Mouse (Mus musculus) midbrain, postnatal 0 days (tissue): ENCODE measurements at regions not wholly inside any gene's neighbourhood (a gene's known extent, or its start where the extent isn't known, plus 50 kb on each side); places are given as distances from the start of the nearest gene placed in this dataset.

Experiments
- ATAC-seq: fragments of 200-750 bp; cut with Nextera tagmentation; 2 replicates; pipeline ENCODE4 v1.8.0; 2017; ENCODE audit warnings: moderate number of reproducible peaks, mild to moderate bottlenecking, moderate TSS enrichment, moderate library complexity; ENCODE audit not compliant: low FRiP score
- DNase-seq: peaks from one replicate; pipeline ENCODE4 v3.0.0-alpha.2; 2015; ENCODE audit warnings: low spot score
- H3K27ac ChIP-seq: fragments of 300-500 bp; sonication (generic); 2 replicates; pipeline ENCODE4 v1.5.1; 2014; ENCODE audit warnings: low read depth, mild to moderate bottlenecking, low read length, mixed read lengths
- H3K27me3 ChIP-seq: fragments of 300-500 bp; sonication (generic); 2 replicates; pipeline ENCODE4 v1.6.1; 2014; ENCODE audit warnings: low read length, control low read depth, mixed read lengths; ENCODE audit not compliant: insufficient read depth
- H3K36me3 ChIP-seq: fragments of 300-500 bp; sonication (generic); 2 replicates; pipeline ENCODE4 v1.6.1; 2014; ENCODE audit warnings: low read length, control low read depth, mixed read lengths; ENCODE audit not compliant: insufficient read depth
- H3K4me1 ChIP-seq: fragments of 300-500 bp; sonication (generic); 2 replicates; pipeline ENCODE4 v1.6.1; 2014; ENCODE audit warnings: mild to moderate bottlenecking, control low read depth, antibody characterized with exemption, low read length, mixed read lengths; ENCODE audit not compliant: insufficient read depth
- H3K4me2 ChIP-seq: fragments of 300-500 bp; sonication (generic); 2 replicates; pipeline ENCODE4 v1.6.1; 2014; ENCODE audit warnings: low read depth, mild to moderate bottlenecking, low read length, mixed read lengths; ENCODE audit not compliant: poor library complexity, severe bottlenecking
- H3K4me3 ChIP-seq: fragments of 300-500 bp; sonication (generic); 2 replicates; pipeline ENCODE4 v1.5.1; 2014; ENCODE audit warnings: low read depth, mild to moderate bottlenecking, low read length, moderate library complexity
- H3K9ac ChIP-seq: fragments of 300-500 bp; sonication (generic); replicated peaks from 2 replicates; pipeline ENCODE4 v1.6.1; 2014; ENCODE audit warnings: mild to moderate bottlenecking, low read length, moderate library complexity, mixed read lengths; ENCODE audit not compliant: poor library complexity, severe bottlenecking
- H3K9me3 ChIP-seq: fragments of 300-500 bp; sonication (generic); 2 replicates; pipeline ENCODE4 v1.6.1; 2016; ENCODE audit warnings: low read length, control low read depth
- CTCF ChIP-seq: IDR thresholded peaks from 2 replicates; pipeline ENCODE4 v1.5.1; 2016; ENCODE audit warnings: antibody characterized with exemption, mild to moderate bottlenecking
- WGBS: fragments of 180-500 bp; shearing (Covaris S2); extraction: QIAGEN DNeasy Blood & Tissue Kit; methylation state at CpG from one replicate; pipeline ENCODE4 v1.1.7; 2014; 5-methylcytosine and 5-hydroxymethylcytosine counted together

DNA sequence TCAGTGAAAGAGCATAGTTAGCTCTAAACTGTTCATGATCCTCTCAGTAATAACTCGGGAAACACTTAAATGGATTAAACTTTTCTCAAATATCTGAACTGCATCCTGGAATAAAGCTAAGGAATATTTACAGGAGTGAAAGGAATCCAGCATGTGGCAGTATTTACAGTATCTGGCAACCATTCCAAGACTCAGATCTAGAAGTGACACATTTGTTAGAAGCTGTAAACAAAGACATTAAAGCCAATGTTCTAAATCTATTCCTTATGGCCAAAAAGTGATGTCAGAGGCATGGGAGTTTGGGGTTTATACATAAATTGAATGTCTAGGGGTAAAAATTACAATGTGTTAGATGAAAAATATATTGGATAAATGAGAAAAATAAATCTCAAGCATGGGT is 101.6 kb upstream of the Trib2 start:
- Histone ChIP-seq H3K9ac (no peak overlapping the region), H3K36me3 (no peaks in the 10 kb centered on the region), H3K4me2 (no peak overlapping the region), H3K9me3 (no peaks in the 10 kb centered on the region), H3K27me3 (no peaks in the 10 kb centered on the region), H3K4me1 (no peaks in the 10 kb centered on the region), H3K4me3 (no peak overlapping the region), H3K27ac (no peak overlapping the region)
- no peak for DNase-seq
- ATAC-seq = no peak
- 75% methylated on average over 1 of the region's 1 CpGs for WGBS
- no peak for TF ChIP-seq CTCF

- no peak overlapping the region for H3K27ac ChIP-seq
- H3K9ac ChIP-seq = no peak overlapping the region
- H3K27me3 ChIP-seq = 0 out of 2 replicates have a peak, but pooled peaks cover 3% of the 10 kb centered on the region
- H3K4me2 ChIP-seq = no peak overlapping the region
- H3K4me1 ChIP-seq = no peaks in the 10 kb centered on the region
- no peak for TF ChIP-seq CTCF
- no peaks in the 10 kb centered on the region for H3K36me3 ChIP-seq
- H3K9me3 ChIP-seq = no peaks in the 10 kb centered on the region
- WGBS = 89% methylated on average over 1 of the region's 1 CpGs
- H3K4me3 ChIP-seq = no peak overlapping the region
- ATAC-seq = no peak
- no peak for DNase-seq
Observed at GRCm38 (mm10) chr12:15912959-15913358, 96.2 kb upstream of the Trib2 start.

DNA sequence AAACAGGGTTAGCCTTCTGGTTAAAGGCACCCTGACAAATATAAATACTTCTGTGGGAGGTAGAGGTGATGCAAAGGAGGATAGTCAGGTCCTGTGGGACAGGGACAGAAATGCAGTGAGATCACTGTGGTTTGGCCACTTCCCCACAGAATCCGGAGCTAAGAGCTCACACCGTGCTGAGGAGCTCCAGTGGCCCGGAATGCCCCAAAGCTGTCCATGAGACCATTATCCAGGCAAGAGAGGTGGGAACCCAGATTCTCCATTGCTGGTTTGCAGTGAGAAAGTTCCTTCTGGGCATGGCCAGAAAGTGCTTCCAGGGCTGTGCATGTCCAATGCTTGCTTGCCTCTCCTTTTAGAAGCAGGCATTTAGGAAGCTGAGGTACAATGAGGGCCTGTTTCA is 95.8 kb upstream of the Trib2 start:
- ATAC-seq = no peak
- H3K27ac ChIP-seq = no peak overlapping the region
- no peaks in the 10 kb centered on the region for H3K4me1 ChIP-seq
- H3K27me3 ChIP-seq = 0 out of 2 replicates have a peak, but pooled peaks cover 3% of the 10 kb centered on the region
- WGBS = 80% methylated on average over 3 of the region's 3 CpGs
- TF ChIP-seq CTCF = no peak
- H3K9me3 ChIP-seq = no peaks in the 10 kb centered on the region
- no peak overlapping the region for H3K9ac ChIP-seq
- H3K36me3 ChIP-seq = no peaks in the 10 kb centered on the region
- no peak overlapping the region for H3K4me2 ChIP-seq
- DNase-seq = no peak
- no peak overlapping the region for H3K4me3 ChIP-seq

GRCm38 (mm10) chr12:15911254-15911991 is 94.7 kb upstream of the Trib2 start:
- H3K4me3 ChIP-seq = no peak overlapping the region
- H3K4me1 ChIP-seq = no peaks in the 10 kb centered on the region
- H3K4me2 ChIP-seq = no peak overlapping the region
- no peak for DNase-seq
- 0 out of 2 replicates have a peak, but pooled peaks cover 3% of the 10 kb centered on the region for H3K27me3 ChIP-seq
- H3K36me3 ChIP-seq = no peaks in the 10 kb centered on the region
- H3K9me3 ChIP-seq = no peaks in the 10 kb centered on the region
- 86% methylated on average over 1 of the region's 1 CpGs for WGBS
- no peak for ATAC-seq
- no peak for TF ChIP-seq CTCF
- H3K27ac ChIP-seq = no peak overlapping the region
- no peak overlapping the region for H3K9ac ChIP-seq

- H3K4me2 ChIP-seq = no peak overlapping the region
- H3K27me3 ChIP-seq = no peaks in the 10 kb centered on the region
- no peaks in the 10 kb centered on the region; the same call in 1 of the 2 replicates for H3K4me1 ChIP-seq
- H3K9ac ChIP-seq = no peak overlapping the region
- H3K27ac ChIP-seq = no peak overlapping the region
- ATAC-seq = peak; percentile 56; the same call in 1 of the 2 replicates
- DNase-seq = peak; percentile 69
- no peaks in the 10 kb centered on the region for H3K9me3 ChIP-seq
- TF ChIP-seq CTCF = no peak
- H3K4me3 ChIP-seq = no peak overlapping the region
- no peaks in the 10 kb centered on the region for H3K36me3 ChIP-seq
- 40% methylated on average over 2 of the region's 2 CpGs for WGBS
Observed at GRCm38 (mm10) chr12:15897539-15897938, 80.8 kb upstream of the Trib2 start.

GRCm38 (mm10) chr12:15896511-15896910 is 79.8 kb upstream of the Trib2 start:
- H3K4me3 ChIP-seq = no peak overlapping the region
- ATAC-seq (peak; percentile 55), DNase-seq (peak; percentile 77)
- WGBS = 32% methylated on average over 3 of the region's 3 CpGs
- H3K4me2 ChIP-seq = no peak overlapping the region
- no peaks in the 10 kb centered on the region; the same call in 1 of the 2 replicates for H3K4me1 ChIP-seq
- no peaks in the 10 kb centered on the region for H3K27me3 ChIP-seq
- no peak for TF ChIP-seq CTCF
- H3K27ac ChIP-seq = no peak overlapping the region
- H3K9me3 ChIP-seq = no peaks in the 10 kb centered on the region
- no peaks in the 10 kb centered on the region for H3K36me3 ChIP-seq
- no peak overlapping the region for H3K9ac ChIP-seq
